Mouse (Mus musculus): ENCODE data around the gene Plekha1. TPM values are rescaled to one million over a fixed set of nuclear protein-coding genes. Genes with fewer than 3 reads are reported as not detected.

Plekha1 gene
- total RNA-seq, 4 experiments from 2014 or later: 87.2 to 97.4 (median 91.8) TPM

GRCm38 (mm10) chr7:130857973-130858372 lies 7.6 kb upstream of the Plekha1 start:
- no peak for DNase-seq (ENCODE audit: low spot score in 2 of 2)

GRCm38 (mm10) chr7:130859926-130860325 lies 5.6 kb upstream of the Plekha1 start:
- DNase-seq (ENCODE audit: low spot score in 2 of 2): no peak

- DNase-seq (ENCODE audit: low spot score in 2 of 2): peak in 1 of 2 experiments; percentile 15
Measured at GRCm38 (mm10) chr7:130860721-130861142, 4.8 kb upstream of the Plekha1 start.

- peak; percentile 45 to 47 for DNase-seq (ENCODE audit: low spot score in 2 of 2)
Measured at GRCm38 (mm10) chr7:130862501-130862900, 3.1 kb upstream of the Plekha1 start.

GRCm38 (mm10) chr7:130864711-130865110 lies 845 bp upstream of the Plekha1 start:
- DNase-seq (ENCODE audit: low spot score in 2 of 2): no peak

- DNase-seq (ENCODE audit: low spot score in 2 of 2): no peak
Measured at GRCm38 (mm10) chr7:130866640-130867039, 1.1 kb downstream of the Plekha1 start.

GRCm38 (mm10) chr7:130867256-130867655 lies 1.7 kb downstream of the Plekha1 start:
- DNase-seq (ENCODE audit: low spot score in 2 of 2): no peak

- DNase-seq (ENCODE audit: low spot score in 2 of 2): no peak
Measured at GRCm38 (mm10) chr7:130884161-130884560, 18.6 kb downstream of the Plekha1 start.

GRCm38 (mm10) chr7:130886246-130886645 lies 20.7 kb downstream of the Plekha1 start:
- no peak for DNase-seq (ENCODE audit: low spot score in 2 of 2)

- peak in 1 of 2 experiments; percentile 53 for DNase-seq (ENCODE audit: low spot score in 2 of 2)
Measured at GRCm38 (mm10) chr7:130887946-130888345, 22.4 kb downstream of the Plekha1 start.

GRCm38 (mm10) chr7:130890871-130891270 lies 25.3 kb downstream of the Plekha1 start:
- no peak for DNase-seq (ENCODE audit: low spot score in 2 of 2)

GRCm38 (mm10) chr7:130892973-130893372 lies 27.4 kb downstream of the Plekha1 start:
- DNase-seq (ENCODE audit: low spot score in 2 of 2): peak; percentile 38 to 47

- no peak for DNase-seq (ENCODE audit: low spot score in 2 of 2)
Measured at GRCm38 (mm10) chr7:130894931-130895617, 29.5 kb downstream of the Plekha1 start.

- DNase-seq (ENCODE audit: low spot score in 2 of 2): no peak
Measured at GRCm38 (mm10) chr7:130895618-130895945, 30.0 kb downstream of the Plekha1 start.

GRCm38 (mm10) chr7:130896064-130896463 lies 30.5 kb downstream of the Plekha1 start:
- DNase-seq (ENCODE audit: low spot score in 2 of 2): no peak

GRCm38 (mm10) chr7:130897201-130897600 lies 31.6 kb downstream of the Plekha1 start:
- DNase-seq (ENCODE audit: low spot score in 2 of 2): no peak

GRCm38 (mm10) chr7:130898373-130898772 lies 32.8 kb downstream of the Plekha1 start:
- DNase-seq (ENCODE audit: low spot score in 2 of 2): no peak

GRCm38 (mm10) chr7:130900233-130900848 lies 34.8 kb downstream of the Plekha1 start:
- DNase-seq (ENCODE audit: low spot score in 2 of 2): no peak

- no peak for DNase-seq (ENCODE audit: low spot score in 2 of 2)
Measured at GRCm38 (mm10) chr7:130902929-130903328, 37.4 kb downstream of the Plekha1 start.

GRCm38 (mm10) chr7:130903505-130904074 lies 38.0 kb downstream of the Plekha1 start:
- DNase-seq (ENCODE audit: low spot score in 2 of 2): no peak

GRCm38 (mm10) chr7:130904571-130905365 lies 39.2 kb downstream of the Plekha1 start:
- DNase-seq (ENCODE audit: low spot score in 2 of 2): no peak

GRCm38 (mm10) chr7:130910841-130911240 lies 45.3 kb downstream of the Plekha1 start:
- DNase-seq (ENCODE audit: low spot score in 2 of 2): no peak

Data from layer of hippocampus, adult 8-10 months (tissue).